Mouse (Mus musculus): ENCODE results near the gene Rpl32. TPM values are rescaled to one million over a fixed set of nuclear protein-coding genes. Genes with fewer than 3 reads are reported as not detected.
"Not testable (repeated sequence)": the region's sequence is repeated elsewhere in the genome, so short reads cannot be mapped to it uniquely, and the experiment has no call there.

Gene Rpl32
- total RNA-seq (2021): 100 to 1,000 TPM; 618 to 675 TPM
- long read RNA-seq, experiment 1, transcript Rpl32-201 (4 exons, 517 nt): major isoform, 82 of 90 reads
- long read RNA-seq, experiment 1, partial matches to known transcripts: 3 of 90 reads
- long read RNA-seq, experiment 1, other reads (novel, unspliced or antisense): 4 of 90 reads
- long read RNA-seq, experiment 2, transcript Rpl32-201 (4 exons, 517 nt): major isoform, 102 of 108 reads
- long read RNA-seq, experiment 2, partial matches to known transcripts: 1 of 108 reads
- long read RNA-seq, experiment 2, other reads (novel, unspliced or antisense): 3 of 108 reads

DNA sequence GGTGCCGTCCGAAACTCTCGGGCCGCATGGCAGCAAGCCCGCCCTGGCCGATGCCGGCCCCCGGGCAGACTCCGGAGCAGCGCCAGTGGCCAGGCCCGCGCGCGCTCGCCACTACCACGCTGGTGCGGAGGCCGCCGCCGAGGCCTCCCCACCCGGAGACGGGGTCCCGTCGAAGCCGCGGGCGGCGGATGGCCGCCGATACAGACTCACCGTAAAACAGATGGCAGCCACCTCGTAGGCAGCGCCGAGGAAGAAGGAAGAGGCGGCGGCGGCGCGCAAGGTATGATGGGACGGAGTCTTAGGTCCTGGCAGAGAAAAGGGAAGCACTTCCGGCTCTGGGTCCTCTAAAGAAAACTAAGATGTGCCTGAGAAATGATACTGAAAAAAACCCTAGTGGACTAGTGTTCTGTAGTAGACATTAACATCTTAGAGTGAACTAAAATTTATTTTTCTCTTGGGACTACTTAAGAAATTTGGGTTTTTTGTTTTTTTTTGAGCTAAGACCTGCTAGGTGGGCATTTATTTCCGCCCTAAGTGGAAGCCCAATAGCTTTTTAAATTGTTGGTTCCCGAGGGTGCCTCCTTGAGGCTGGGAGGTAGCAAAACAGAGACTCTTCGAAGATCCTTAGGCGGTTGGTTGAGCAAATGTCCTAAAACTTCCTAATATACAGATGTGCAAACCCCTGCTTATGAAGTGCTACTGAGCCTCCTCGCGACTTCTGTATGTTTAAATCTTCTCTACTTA, at the start of gene Rpl32:
TSS of gene Rpl32 (minus strand) at position 260 of the 744 bp plus-strand sequence.
- intact Hi-C loops (cut with DNase I): loop anchor here (5.0 kb wide), 1 partner anchor 206 kb away; the partner anchor contains the start of gene Mkrn2
- DNase-seq: peak; percentile 84 to 86

- intact Hi-C loops (cut with DNase I): loop anchor here (2.0 to 5.0 kb wide), 2 partner anchors 28 to 41 kb away; no protein-coding TSS in a partner anchor
- no peak for DNase-seq
Measured at GRCm38 (mm10) chr6:115856361-115856745, 47.8 kb upstream of the Rpl32 start.

DNA sequence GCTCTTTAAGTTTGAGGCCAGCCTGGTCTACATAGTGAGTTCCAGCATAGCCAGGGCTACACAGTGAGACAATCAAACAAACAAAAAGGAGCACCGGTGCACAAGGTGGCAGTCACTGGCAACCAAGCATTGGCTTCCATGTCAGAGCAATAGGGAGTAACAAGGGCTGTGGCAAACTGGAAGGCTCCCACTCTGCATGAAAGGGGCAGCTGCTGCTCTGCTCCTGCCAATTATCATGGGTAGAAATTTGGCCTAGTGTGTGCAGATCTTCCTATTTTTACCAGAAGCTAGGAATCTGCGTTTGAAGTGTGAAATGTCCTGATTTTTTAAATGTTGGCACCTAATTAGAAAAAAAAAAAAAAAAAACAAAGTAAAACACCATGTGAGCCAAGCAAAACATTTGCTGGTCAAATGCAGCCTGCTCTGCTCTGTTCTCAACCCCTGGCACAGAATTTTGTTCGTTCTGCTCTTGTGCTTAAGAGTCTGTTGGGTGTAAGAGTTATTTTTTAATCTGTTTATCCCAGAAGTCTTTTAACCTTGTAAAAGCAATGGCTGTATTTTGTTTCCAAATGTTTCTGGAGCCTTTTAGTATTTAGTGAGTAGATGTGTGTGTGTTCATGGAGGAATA, 47.3 kb upstream of the Rpl32 start:
- DNase-seq: peak in 1 of 2 experiments; percentile 16
- intact Hi-C loops (cut with DNase I): loop anchor here (2.0 to 5.0 kb wide), 2 partner anchors 29 to 41 kb away; no protein-coding TSS in a partner anchor

DNA sequence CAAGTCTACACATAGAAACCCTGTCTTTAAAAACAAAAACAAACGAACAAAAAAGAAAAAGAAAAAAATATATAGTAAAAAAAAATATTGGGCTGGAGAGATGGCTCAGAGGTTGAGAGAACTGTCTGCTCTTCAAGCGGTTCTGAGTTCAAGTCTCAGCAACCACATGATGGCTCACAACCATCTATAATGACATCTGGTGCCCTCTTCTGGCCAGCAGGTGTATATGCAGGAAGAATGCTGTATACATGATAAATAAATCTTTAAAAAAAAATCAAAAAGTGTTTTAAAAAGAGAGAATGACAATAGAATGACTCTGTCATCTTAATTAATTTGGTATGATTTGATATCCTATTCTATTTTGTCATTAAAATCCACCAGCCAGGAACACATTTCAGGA, 45.9 kb upstream of the Rpl32 start:
- peak; percentile 15 to 18 for DNase-seq
- intact Hi-C loops (cut with DNase I): loop anchor here (5.0 kb wide), 2 partner anchors 103 to 138 kb away; no protein-coding TSS in a partner anchor

GRCm38 (mm10) chr6:115853985-115854384, 45.4 kb upstream of the Rpl32 start:
- DNase-seq: no peak
- intact Hi-C loops (cut with DNase I): loop anchor here (5.0 kb wide), 2 partner anchors 103 to 138 kb away; no protein-coding TSS in a partner anchor

DNA sequence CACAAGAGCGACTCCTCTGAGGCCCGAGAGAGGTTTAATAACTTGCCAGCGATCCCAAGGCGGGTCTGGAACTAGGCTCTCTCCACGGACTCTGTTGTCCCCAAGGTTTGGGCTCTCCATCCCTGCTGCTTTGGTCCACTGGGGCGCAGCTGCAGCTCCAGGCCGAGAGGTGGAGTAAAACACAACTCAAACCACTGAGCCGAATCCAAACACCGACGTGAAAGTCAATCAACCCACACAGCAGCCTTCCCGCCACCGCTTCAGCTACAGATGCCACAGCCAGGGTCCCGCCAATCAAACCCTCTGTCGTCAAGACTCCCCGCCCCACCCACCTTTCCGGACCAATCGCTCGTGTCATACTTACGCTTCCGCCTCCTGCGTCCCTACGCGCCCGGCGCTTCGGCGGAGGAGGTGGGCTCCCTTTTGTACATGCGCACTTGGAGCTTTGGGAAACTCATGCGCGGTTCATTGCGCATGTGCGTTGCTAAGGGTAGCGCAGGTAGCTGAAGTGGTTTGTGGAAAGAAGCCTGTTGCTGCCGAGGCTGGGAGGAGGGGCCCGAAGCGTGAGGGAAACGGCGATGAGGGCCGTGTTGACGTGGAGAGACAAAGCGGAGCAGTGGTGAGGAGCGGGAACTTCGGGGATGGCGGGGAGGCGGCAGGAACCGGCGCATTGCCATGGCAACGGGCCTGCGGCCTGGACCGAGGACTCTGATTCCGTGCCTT, 44.7 kb upstream of the Rpl32 start, which contains the start of the genes Mbd4 and Ift122:
TSS of gene Mbd4 (minus strand) at position 281 of the 723 bp plus-strand sequence.
TSS of gene Ift122 (plus strand) at position 380 of the 723 bp plus-strand sequence.
- peak; percentile 96 for DNase-seq
- intact Hi-C loops (cut with DNase I): loop anchor here (5.0 kb wide), 2 partner anchors 104 to 139 kb away; no protein-coding TSS in a partner anchor

DNA sequence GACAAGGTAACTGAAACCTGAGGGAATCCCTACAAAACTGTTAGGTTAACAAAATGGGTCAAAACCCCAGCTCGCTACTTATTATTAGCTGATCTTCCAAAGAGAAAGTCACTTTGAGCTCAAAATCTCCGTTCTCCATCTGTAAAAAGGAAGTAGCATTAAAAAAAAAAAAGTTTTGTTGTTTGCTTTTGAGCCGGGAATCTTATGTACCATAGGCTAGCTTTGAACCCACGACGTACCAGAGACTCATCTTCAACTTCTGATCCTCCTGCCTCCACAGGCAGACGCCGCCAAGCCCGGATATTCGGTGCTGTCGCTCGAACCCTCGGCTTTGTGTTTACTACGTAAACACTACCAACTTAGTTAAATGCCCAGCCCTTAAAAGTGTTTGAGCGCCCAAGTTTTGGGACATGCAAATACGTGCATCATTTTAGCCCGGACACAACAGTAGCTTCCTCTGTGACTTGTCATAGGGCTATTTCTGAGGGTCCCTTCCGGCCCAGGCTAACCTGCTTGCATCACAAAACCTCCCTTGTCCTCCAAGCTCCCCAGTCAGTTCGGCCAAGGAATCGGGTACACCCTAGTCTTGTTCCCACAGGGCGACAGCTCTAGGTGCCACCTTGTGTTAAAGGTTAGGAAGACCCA, 44.0 kb upstream of the Rpl32 start:
- intact Hi-C loops (cut with DNase I): loop anchor here (5.0 kb wide), 2 partner anchors 105 to 140 kb away; no protein-coding TSS in a partner anchor
- DNase-seq: no peak

- intact Hi-C loops (cut with DNase I): loop anchor here (5.0 kb wide), 1 partner anchor 284 kb away; no protein-coding TSS in a partner anchor
- DNase-seq: no peak
Measured at GRCm38 (mm10) chr6:115848598-115849304, 40.2 kb upstream of the Rpl32 start.

GRCm38 (mm10) chr6:115846640-115847411, 38.3 kb upstream of the Rpl32 start:
- intact Hi-C loops (cut with DNase I): loop anchor here (2.0 to 5.0 kb wide), 2 partner anchors 160 to 285 kb away; no protein-coding TSS in a partner anchor
- DNase-seq: peak; percentile 58 to 78

DNA sequence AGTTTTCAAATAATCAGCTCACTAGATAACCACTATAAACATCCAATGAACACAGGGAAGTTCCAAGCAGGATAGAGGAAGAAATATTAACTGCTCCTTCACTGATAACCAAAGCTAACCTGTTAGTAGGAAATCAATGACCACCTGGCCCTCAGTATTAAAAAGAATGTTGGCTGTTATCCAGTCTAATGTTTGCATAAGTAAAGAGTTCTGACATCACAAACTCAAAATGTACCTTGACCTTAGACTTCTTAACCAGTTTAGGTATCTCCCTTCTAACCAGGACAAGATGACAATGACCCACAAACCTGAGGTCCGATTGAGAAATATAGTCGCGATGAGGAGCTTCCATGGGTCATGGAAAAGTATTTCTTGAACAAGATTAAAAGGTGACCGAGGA, 36.5 kb upstream of the Rpl32 start:
- intact Hi-C loops (cut with DNase I): loop anchor here (5.0 kb wide), 1 partner anchor 287 kb away; no protein-coding TSS in a partner anchor

GRCm38 (mm10) chr6:115838745-115839144, 30.2 kb upstream of the Rpl32 start:
- intact Hi-C loops (cut with DNase I): no loop called here
- no peak for DNase-seq

More for the DNA sequence above, 36.5 kb upstream of the Rpl32 start:
- DNase-seq: no peak

DNA sequence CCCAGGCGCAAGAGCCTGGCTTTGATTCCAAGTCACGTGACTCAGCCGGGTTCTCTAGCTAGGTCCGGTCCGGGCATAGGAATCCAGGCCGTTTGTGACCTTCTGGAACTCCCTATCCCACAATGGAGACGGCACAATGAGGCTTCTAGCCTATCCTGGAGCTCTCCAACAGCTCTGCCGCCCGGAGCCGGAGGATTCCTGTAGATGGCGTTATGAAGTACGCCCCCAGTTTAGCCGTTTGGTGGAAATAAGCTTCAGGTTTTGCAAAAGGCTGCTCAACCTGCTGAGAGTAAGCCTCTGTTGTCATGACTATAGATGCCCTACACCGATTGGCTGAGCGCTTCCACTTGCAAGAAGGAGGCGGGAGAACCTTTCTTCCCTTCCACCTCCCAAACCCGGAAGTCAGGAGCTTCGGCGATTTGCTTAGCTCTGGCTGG, 29.6 kb upstream of the Rpl32 start, which contains the start of gene Efcab12:
TSS of gene Efcab12 (minus strand) at position 252 of the 437 bp plus-strand sequence.
- DNase-seq: peak; percentile 49 to 66
- intact Hi-C loops (cut with DNase I): no loop called here

DNA sequence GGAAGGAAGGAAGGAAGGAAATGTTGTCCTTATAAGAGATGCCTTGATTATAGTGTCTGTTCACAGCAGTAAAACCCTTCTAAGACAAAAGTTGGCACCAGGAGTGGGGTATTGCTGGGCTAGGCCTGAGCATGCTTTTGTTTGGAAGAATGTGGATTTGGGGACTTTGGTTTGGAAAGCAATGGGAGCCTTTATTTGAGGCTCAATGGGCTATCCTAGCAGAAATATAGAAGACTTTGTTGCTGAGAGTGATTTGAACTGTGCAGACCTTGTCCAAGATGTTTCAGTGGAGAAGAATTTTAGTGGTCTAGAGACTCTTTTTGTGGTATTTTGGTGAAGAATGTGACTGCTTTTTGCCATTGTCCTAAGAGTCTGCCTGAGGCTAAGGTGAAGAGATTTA, 25.3 kb upstream of the Rpl32 start:
- intact Hi-C loops (cut with DNase I): no loop called here
- DNase-seq: no peak

DNA sequence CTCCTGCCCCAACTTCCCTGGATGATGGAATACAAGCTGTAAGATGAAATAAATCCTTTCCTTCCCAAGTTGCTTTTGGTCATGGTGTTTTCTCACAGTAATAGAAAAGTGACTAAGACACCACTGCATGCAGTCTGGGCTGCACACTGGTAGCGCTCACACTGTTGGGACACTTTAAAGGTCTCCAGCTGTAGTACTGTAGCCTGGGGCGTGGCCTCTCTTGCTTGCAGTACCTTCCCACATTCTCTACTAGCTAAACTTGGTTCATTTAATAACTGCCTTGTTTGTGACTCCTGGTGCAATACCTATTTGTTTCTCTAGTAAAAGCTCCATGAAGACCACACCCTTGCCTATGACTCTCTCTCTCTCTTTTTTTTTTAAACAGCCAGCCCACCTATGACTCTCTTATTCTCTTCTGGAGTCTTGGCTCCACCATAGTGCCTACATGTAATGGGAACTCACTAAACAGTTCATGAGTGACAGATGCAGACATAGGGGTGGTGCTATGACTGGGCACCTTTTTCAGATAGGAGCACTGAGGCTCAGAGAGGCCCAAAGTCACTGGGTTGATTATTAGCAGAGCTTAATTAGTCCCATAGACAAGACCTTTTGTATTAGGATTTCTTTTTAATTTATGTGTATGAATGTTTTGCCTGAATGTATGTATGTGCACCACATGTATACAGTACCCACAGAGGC, 23.8 kb upstream of the Rpl32 start:
- intact Hi-C loops (cut with DNase I): no loop called here
- no peak for DNase-seq

DNA sequence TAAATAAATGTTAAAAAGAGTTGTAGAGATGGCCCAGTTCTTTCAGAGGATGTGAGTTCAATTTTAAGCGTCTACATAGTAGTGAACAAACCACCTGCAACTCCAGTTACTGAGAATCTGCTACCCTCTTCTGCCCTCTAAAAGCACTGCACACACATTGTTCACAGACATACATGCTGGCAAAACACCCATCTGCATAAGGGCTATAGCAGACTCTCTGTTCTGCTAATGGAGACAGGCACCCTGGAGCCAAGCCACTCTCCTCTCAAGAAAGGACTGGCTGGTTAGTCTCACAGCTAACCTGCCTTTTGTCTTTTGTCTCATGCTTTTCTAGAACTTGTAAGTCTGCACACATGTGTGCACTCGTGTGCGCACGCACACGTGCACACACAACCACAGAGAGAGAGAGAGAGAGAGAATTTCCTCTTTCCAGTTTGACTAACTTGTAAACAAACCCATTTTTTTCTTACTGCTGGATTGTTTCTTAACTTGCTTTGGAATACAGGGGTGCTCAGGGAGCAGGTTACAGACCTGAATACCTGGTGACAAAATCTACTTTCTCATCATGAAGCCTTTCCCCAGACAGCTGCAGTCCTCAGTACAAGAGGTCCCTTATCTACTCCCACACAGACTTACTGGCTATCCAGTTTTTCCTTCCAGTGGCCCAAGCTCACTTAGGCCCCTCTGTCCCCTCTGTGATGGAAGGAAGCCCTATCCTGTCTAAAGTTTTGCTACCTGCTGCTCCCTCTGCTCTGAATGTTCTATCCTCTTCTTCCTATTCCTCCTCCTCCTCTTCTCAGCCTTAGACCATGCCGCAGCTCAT, 22.4 kb upstream of the Rpl32 start:
- intact Hi-C loops (cut with DNase I): no loop called here

GRCm38 (mm10) chr6:115823850-115824464, 15.4 kb upstream of the Rpl32 start:
- peak; percentile 51 to 62 for DNase-seq
- intact Hi-C loops (cut with DNase I): not testable (repeated sequence)

More for the DNA sequence above, 22.4 kb upstream of the Rpl32 start:
- DNase-seq: no peak

All from heart, postnatal 14 days (tissue).